Mouse (Mus musculus) limb, embryonic 13.5 days (tissue): ENCODE results near the gene Ugt1a10. TPM values are rescaled to one million over a fixed set of nuclear protein-coding genes. Genes with fewer than 3 reads are reported as not detected.
"Not testable (repeated sequence)": the region's sequence is repeated elsewhere in the genome, so short reads cannot be mapped to it uniquely, and the experiment has no call there.

ENCODE experiments used
- ATAC-seq: fragments of 200-750 bp; cut with Nextera tagmentation; 2 replicates; pipeline ENCODE4 v1.8.0; 2017; ENCODE audit warnings: low read depth, moderate number of reproducible peaks, moderate TSS enrichment; ENCODE audit not compliant: low FRiP score
- H3K27ac ChIP-seq: fragments of 300-500 bp; sonication (generic); 2 replicates; pipeline ENCODE4 v1.5.1; 2015; ENCODE audit warnings: inconsistent platforms, mild to moderate bottlenecking, moderate library complexity
- H3K27me3 ChIP-seq: fragments of 300-500 bp; sonication (generic); 2 replicates; pipeline ENCODE4 v1.6.1; 2015; ENCODE audit warnings: mild to moderate bottlenecking, inconsistent platforms
- H3K36me3 ChIP-seq: fragments of 300-500 bp; sonication (generic); 2 replicates; pipeline ENCODE4 v1.6.1; 2015; ENCODE audit warnings: inconsistent platforms, mild to moderate bottlenecking, moderate library complexity
- H3K4me1 ChIP-seq: fragments of 300-500 bp; sonication (generic); 2 replicates; pipeline ENCODE4 v1.6.1; 2015; ENCODE audit warnings: inconsistent platforms
- H3K4me2 ChIP-seq: fragments of 300-500 bp; sonication (generic); replicated peaks from 2 replicates; pipeline ENCODE4 v1.6.1; 2015; ENCODE audit warnings: inconsistent platforms, mild to moderate bottlenecking, moderate library complexity
- H3K4me3 ChIP-seq: fragments of 300-500 bp; sonication (generic); 2 replicates; pipeline ENCODE4 v1.5.1; 2015; ENCODE audit warnings: moderate library complexity, mild to moderate bottlenecking, inconsistent platforms
- H3K9ac ChIP-seq: fragments of 300-500 bp; sonication (generic); 2 replicates; pipeline ENCODE4 v1.6.1; 2015; ENCODE audit warnings: mild to moderate bottlenecking, inconsistent platforms
- H3K9me3 ChIP-seq: fragments of 300-500 bp; sonication (generic); 2 replicates; pipeline ENCODE4 v1.6.1; 2016; ENCODE audit warnings: inconsistent platforms
- WGBS: fragments of 180-500 bp; shearing (Covaris S2); methylation state at CpG from one replicate; pipeline ENCODE4 v1.1.7; 2015; 5-methylcytosine and 5-hydroxymethylcytosine counted together
- polyA plus RNA-seq: library from polyadenylated mRNA; unstranded; fragments of >200 nt; fragmentation: Nextera tagmentation; extraction: Ambion mirVana; gene quantifications from 2 replicates; pipeline ENCODE4 v1.2.1, GENCODE M21; 2015

Gene Ugt1a10
- polyA plus RNA-seq, 1 experiment from 2014 or later, result not detected

DNA sequence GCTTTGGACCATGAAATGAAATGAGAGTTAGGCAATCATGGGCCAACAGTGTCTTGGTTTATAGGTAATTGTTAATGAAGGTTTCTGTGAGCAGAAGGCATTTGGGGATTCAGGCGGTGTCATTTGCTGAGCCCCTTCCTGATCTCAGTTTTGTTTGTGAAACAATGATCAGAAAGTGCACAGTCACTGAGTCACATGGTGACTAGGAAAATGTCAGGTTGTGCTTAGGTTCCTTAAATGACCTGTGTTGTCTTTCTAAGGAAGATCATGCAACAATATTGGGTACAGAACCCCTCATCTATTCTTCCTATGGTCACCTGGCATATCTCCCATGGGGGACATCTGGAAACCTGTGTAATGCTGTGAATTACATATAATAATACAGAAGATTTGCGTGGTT is 7.8 kb upstream of the Ugt1a10 start:
- H3K4me1 ChIP-seq, H3K36me3 ChIP-seq, H3K9ac ChIP-seq, H3K27ac ChIP-seq, H3K4me3 ChIP-seq, H3K4me2 ChIP-seq, H3K27me3 ChIP-seq, ATAC-seq, H3K9me3 ChIP-seq: not testable (repeated sequence)
- WGBS, result 85% methylated on average over 2 of the region's 2 CpGs

DNA sequence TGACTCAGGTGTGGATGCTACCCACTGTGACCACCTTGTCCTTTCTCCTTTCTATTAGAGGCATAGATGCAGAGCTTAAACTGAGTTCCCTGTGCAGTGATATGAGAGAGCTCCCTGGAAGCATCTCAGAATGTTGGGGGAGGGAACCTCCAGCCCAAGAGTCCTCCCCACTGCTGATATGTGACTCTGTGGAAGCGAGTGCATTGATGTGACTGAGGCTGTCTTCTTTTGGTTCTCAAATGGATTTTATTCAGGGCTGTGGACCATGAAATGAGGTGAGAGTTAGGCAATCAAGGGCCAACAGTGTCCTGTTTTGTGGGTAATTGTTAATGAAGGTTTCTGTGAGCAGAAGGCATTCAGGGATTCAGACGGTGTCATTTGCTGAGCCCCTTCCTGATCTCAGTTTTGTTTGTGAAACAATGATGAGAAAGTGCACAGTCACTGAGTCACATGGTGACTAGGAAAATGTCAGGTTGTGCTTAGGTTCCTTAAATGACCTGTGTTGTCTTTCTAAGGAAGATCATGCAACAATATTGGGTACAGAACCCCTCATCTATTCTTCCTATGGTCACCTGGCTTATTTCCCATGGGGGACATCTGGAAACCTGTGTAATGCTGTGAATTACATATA is 11.4 kb downstream of the Ugt1a10 start:
- not testable (repeated sequence) for ATAC-seq

DNA sequence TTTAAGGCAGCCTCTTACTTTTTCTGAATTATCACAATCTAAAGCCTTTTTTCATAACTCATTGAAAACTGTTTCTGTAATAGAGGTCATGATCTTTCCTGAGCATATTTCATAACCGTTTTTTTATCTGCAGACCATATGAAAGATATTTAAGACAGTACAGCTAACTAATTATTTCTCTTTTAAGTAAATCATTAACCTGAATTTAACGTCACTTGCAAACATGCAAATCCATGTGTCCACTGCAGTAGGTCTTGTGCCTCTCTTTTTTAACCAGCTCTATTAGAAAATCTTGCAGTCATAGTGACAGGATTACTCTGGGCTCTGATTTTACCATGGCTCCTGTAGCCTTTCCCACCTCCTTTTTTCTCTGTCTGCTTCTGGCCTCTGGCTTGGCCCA is 15.3 kb downstream of the Ugt1a10 start, which contains the start of gene Ugt1a9:
TSS of gene Ugt1a9 (plus strand) at position 306 of the 400 bp plus-strand sequence.
- no peak for ATAC-seq
- no peaks in the 10 kb centered on the region for H3K4me1 ChIP-seq
- H3K4me3 ChIP-seq, result no peak within 1 kb of the TSS
- H3K9me3 ChIP-seq, result no peaks in the 10 kb centered on the region
- no peak within 1 kb of the TSS for H3K27ac ChIP-seq
- no peaks in the 10 kb centered on the region for H3K36me3 ChIP-seq
- WGBS, result 72% methylated on average over 2 of the region's 2 CpGs
- H3K27me3 ChIP-seq, result no peaks in the 10 kb centered on the region
- H3K9ac ChIP-seq, result no peak within 1 kb of the TSS
- no peak within 1 kb of the TSS for H3K4me2 ChIP-seq

More for the DNA sequence above, 11.4 kb downstream of the Ugt1a10 start:
- H3K27ac ChIP-seq, H3K9me3 ChIP-seq, H3K36me3 ChIP-seq, H3K4me2 ChIP-seq, H3K27me3 ChIP-seq, H3K4me3 ChIP-seq, H3K9ac ChIP-seq, H3K4me1 ChIP-seq: not testable (repeated sequence)
- WGBS, result 75% methylated on average over 1 of the region's 2 CpGs

DNA sequence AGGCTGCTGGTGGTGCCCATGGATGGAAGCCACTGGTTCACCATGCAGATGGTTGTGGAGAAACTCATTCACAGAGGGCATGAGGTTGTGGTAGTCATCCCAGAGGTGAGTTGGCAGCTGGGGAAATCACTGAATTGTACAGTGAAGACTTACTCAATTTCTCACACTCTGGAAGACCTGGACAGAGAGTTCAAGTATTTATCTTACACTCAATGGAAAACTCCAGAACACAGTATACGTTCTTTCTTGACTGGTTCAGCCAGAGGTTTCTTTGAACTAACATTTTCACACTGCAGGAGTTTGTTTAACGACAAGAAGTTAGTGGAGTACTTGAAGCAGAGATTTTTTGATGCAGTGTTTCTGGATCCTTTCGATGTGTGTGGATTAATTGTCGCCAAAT is 15.7 kb downstream of the Ugt1a10 start:
- Histone ChIP-seq H3K4me1 (no peaks in the 10 kb centered on the region), H3K27ac (no peak overlapping the region), H3K9me3 (no peaks in the 10 kb centered on the region), H3K4me2 (no peak overlapping the region), H3K27me3 (no peaks in the 10 kb centered on the region), H3K4me3 (no peak overlapping the region), H3K36me3 (no peaks in the 10 kb centered on the region), H3K9ac (no peak overlapping the region)
- no peak for ATAC-seq
- WGBS, result 72% methylated on average over 4 of the region's 4 CpGs

DNA sequence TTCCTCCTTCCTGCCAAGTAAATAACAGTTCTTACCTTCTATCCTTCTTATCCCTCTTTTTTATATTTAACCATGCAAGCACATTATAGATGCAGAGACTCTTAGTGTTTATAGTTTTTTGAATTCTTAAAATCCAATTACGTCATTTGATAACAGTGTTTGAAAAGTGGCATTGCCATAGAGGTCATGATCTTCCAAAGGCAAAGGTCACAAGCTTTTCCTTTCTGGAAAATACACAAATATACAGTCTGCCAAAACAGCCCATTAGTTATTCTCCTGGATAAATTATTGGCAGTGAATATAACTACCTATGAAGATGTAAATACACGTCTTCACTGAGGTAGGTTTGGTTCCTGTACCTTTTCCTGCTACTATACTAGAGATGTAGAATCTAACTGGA is 19.3 kb downstream of the Ugt1a10 start:
- H3K4me2 ChIP-seq, result no peak overlapping the region
- no peaks in the 10 kb centered on the region for H3K4me1 ChIP-seq
- 88% methylated on average over 2 of the region's 2 CpGs for WGBS
- H3K36me3 ChIP-seq, result no peaks in the 10 kb centered on the region
- ATAC-seq, result no peak
- no peak overlapping the region for H3K4me3 ChIP-seq
- no peak overlapping the region for H3K27ac ChIP-seq
- no peaks in the 10 kb centered on the region for H3K27me3 ChIP-seq
- H3K9me3 ChIP-seq, result no peaks in the 10 kb centered on the region
- H3K9ac ChIP-seq, result no peak overlapping the region

DNA sequence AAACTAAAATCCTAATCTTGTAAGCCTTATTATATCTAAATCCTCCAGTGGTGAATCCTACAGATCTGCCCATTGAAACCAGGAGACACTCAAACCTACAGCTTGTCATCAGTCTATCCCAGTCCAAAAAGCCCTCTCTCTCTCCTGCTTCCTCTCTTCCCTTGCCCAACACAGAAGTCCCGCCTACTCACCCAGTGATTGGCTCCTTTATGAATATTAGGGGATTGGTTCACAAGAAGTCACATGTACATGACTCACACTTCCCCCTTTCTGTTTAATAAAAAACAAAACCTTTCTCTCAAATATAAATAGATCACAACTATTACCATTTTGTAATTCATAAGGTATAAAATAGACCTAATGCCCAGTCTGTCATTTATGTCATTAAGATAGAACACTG is 21.9 kb downstream of the Ugt1a10 start:
- Histone ChIP-seq H3K9me3 (no peaks in the 10 kb centered on the region), H3K4me3 (no peak overlapping the region), H3K9ac (no peak overlapping the region), H3K36me3 (no peaks in the 10 kb centered on the region), H3K4me1 (no peaks in the 10 kb centered on the region), H3K4me2 (no peak overlapping the region), H3K27me3 (no peaks in the 10 kb centered on the region), H3K27ac (no peak overlapping the region)
- WGBS, result 85% methylated on average over 1 of the region's 1 CpGs
- ATAC-seq, result no peak

DNA sequence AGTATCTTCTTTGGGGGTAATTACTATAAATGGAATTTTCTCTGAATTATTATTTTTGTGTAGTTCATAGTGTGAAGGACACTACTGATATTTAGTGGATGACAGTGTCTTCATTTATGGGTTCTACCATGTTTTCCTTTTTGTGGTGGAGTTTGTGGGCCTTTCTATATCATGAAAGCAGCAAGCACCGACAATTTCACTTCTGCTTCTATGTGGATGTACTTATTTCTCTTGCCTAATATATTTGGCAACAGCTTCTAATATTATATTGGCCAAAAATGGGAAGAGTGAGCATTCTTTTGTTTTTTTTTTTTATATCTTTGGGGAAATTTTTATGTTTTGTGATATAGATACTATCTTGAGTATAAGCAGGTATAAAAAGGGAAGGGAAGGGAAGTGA is 26.5 kb downstream of the Ugt1a10 start:
- H3K4me2 ChIP-seq, result no peak overlapping the region
- H3K4me1 ChIP-seq, result no peaks in the 10 kb centered on the region
- H3K9ac ChIP-seq, result no peak overlapping the region
- H3K4me3 ChIP-seq, result no peak overlapping the region
- no peak for ATAC-seq
- 90% methylated on average over 1 of the region's 1 CpGs for WGBS
- H3K9me3 ChIP-seq, result no peaks in the 10 kb centered on the region
- H3K36me3 ChIP-seq, result no peaks in the 10 kb centered on the region
- H3K27me3 ChIP-seq, result no peaks in the 10 kb centered on the region
- H3K27ac ChIP-seq, result no peak overlapping the region

DNA sequence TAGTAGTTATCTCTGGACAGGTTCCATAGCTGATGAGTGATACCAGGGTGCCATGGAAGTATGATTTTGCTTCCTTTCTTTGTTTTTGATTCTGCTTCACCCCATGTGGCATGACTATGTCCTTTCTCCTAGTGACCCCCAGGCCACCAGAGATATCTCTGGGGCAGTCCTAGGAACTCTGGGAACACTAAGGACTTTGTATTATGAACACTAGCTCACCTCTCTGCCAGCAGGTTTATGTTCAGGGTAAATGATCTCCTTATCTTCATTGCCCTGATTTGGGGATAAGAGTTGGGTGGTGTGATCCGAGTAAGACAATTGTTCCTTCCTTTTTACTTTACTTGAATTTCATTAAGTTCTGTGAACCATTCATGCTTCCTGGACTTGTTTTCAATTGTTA is 30.9 kb downstream of the Ugt1a10 start:
- 86% methylated on average over 1 of the region's 1 CpGs for WGBS
- H3K4me3 ChIP-seq, result no peak overlapping the region
- H3K27ac ChIP-seq, result no peak overlapping the region
- H3K9me3 ChIP-seq, result no peaks in the 10 kb centered on the region
- H3K27me3 ChIP-seq, result no peaks in the 10 kb centered on the region
- ATAC-seq, result no peak
- no peak overlapping the region for H3K9ac ChIP-seq
- no peaks in the 10 kb centered on the region for H3K4me1 ChIP-seq
- no peak overlapping the region for H3K4me2 ChIP-seq
- H3K36me3 ChIP-seq, result no peaks in the 10 kb centered on the region

DNA sequence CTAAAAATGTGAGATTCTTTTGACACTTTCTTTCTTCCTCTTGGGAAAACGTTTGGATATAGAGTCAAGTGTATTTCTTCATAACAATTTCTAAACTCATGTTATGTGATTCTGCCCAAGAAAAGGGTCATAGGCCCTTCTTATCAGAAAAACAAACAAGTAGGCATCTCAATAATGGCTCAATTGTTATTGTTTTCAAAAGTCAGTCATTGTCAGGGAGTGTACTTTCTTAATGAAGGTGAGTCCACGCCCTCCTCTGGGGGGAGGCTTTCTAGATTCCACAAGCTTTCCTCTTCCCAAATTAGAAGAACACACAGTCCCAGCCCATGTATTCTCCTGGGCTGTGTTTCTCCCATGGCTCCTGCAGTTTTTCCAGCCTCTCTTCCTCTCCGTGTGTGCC is 32.3 kb downstream of the Ugt1a10 start, which contains the start of gene Ugt1a8:
TSS of gene Ugt1a8 (plus strand) at position 301 of the 400 bp plus-strand sequence.
- Histone ChIP-seq H3K36me3 (no peaks in the 10 kb centered on the region), H3K27ac (no peak within 1 kb of the TSS), H3K4me1 (no peaks in the 10 kb centered on the region), H3K4me3 (no peak within 1 kb of the TSS), H3K9me3 (no peaks in the 10 kb centered on the region), H3K9ac (no peak within 1 kb of the TSS), H3K4me2 (no peak within 1 kb of the TSS), H3K27me3 (no peaks in the 10 kb centered on the region)
- no peak for ATAC-seq
- 75% methylated on average over 3 of the region's 3 CpGs for WGBS

DNA sequence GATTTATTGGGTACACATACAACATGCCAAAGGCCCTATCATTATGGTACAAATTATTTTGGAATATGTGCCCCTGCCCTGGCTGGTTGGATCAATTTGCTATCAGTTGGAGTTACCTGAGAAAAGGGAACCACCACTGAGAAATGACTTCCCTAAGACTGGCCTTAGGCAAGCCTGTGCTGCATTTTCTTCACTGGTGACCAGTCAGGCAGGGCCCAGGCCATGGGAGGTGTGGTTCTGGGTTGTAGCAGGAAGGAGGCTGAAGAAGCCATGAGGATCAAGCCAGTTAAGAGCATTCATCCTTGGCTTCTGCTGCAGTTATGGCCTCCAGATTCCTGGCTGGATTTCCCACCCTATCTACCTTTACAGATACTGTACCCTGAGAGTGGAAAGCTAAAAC is 37.2 kb downstream of the Ugt1a10 start:
- ATAC-seq, result no peak
- no peaks in the 10 kb centered on the region for H3K36me3 ChIP-seq
- H3K27me3 ChIP-seq, result no peaks in the 10 kb centered on the region
- no peaks in the 10 kb centered on the region for H3K9me3 ChIP-seq
- H3K9ac ChIP-seq, result no peak overlapping the region
- peaks cover 14% of the 10 kb centered on the region for H3K4me1 ChIP-seq
- H3K4me2 ChIP-seq, result no peak overlapping the region
- no peak overlapping the region for H3K27ac ChIP-seq
- H3K4me3 ChIP-seq, result no peak overlapping the region

DNA sequence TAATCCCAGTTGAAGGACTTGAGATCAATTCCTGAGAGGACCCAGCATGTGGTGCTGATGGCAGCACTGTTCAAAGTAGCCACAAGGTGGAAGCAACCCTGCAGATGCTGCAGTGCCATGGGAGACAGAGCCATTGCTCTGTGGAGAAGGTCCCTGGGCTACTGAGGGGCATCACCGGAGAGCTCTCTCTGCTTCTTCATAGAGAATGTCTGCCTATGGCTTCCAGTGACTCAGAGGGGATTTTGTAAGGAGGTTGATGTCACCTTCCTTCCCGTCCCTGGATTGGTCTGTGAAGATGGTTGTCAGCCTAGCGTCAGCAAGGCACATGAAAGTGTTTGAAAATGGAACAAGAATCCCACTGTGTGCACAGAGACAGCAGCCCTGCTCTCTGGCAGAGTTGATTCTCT is 39.1 kb downstream of the Ugt1a10 start:
- ATAC-seq, H3K27ac ChIP-seq, H3K9ac ChIP-seq, H3K9me3 ChIP-seq, H3K36me3 ChIP-seq, H3K27me3 ChIP-seq, H3K4me3 ChIP-seq, H3K4me2 ChIP-seq: not testable (repeated sequence)
- 78% methylated on average over 3 of the region's 3 CpGs for WGBS
- peaks cover 14% of the 10 kb centered on the region for H3K4me1 ChIP-seq

DNA sequence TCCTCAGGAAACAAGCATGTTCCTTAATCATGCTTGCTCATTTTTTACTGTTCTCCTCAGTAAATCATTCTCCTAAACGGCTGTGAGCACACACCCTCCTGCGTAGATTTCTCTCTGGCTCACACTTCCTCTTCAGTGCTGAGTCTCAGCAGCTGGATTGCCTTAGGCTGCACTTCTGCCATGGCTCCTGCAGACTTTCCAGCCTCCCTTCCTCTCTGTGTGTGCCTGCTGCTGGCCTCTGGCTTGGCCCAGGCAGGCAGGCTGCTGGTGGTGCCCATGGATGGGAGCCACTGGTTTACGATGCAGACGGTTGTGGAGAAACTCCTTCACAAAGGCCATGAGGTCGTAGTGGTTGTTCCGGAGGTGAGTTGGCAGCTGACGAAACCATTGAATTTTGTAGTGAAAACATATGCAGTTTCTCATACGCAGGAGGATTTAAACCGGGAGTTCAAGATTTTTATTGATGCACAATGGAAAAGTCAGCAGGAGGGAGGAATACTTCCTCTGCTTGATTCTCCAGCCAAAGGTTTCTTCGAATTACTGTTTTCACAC is 39.8 kb downstream of the Ugt1a10 start, which contains the start of gene Ugt1a7c:
TSS of gene Ugt1a7c (plus strand) at position 122 of the 552 bp plus-strand sequence.
- Histone ChIP-seq H3K4me1 (peaks cover 14% of the 10 kb centered on the region), H3K4me2 (peak within 1 kb of the TSS; percentile 49), H3K27me3 (no peaks in the 10 kb centered on the region), H3K4me3 (peak within 1 kb of the TSS; percentile 24), H3K36me3 (no peaks in the 10 kb centered on the region), H3K9ac (peak within 1 kb of the TSS; percentile 55), H3K9me3 (no peaks in the 10 kb centered on the region), H3K27ac (peak within 1 kb of the TSS; percentile 77)
- 10% methylated on average over 10 of the region's 10 CpGs for WGBS
- peak; percentile 73 for ATAC-seq

DNA sequence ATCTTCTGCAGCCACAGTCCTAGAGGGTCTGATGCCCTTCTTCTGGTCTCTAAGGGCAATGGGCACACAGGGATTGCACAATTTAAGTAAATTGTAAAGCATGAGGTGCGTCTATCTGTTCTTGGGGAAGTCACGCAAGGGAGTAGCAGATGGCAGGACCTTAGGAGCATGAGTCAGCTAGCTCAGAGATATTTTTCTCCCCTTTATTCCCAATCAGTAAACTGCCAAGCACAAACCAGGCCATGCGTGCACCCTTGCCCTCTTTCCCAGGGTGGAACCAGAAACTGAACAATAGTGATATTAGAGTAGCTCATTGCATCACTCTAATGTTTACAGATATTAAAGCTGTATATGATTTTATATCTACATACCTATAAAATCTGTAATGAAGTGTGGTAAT is 43.4 kb downstream of the Ugt1a10 start:
- H3K27ac ChIP-seq, H3K36me3 ChIP-seq, H3K4me3 ChIP-seq, ATAC-seq, H3K9ac ChIP-seq, H3K9me3 ChIP-seq, H3K4me2 ChIP-seq, H3K27me3 ChIP-seq: not testable (repeated sequence)
- H3K4me1 ChIP-seq, result peaks cover 14% of the 10 kb centered on the region
- 95% methylated on average over 3 of the region's 3 CpGs for WGBS
